Mouse (Mus musculus) limb, embryonic 11.5 days (tissue): ENCODE results near the gene Myl12a. TPM values are rescaled to one million over a fixed set of nuclear protein-coding genes. Genes with fewer than 3 reads are reported as not detected.

Experiments
- ATAC-seq: fragments of 200-750 bp; cut with Nextera tagmentation; 2 replicates; pipeline ENCODE4 v1.8.0; 2017; ENCODE audit warnings: low read depth; ENCODE audit not compliant: insufficient number of reproducible peaks, low FRiP score, low TSS enrichment
- DNase-seq: peaks from one replicate; pipeline ENCODE4 v3.0.0-alpha.2; 2015; ENCODE audit warnings: low spot score
- H3K27ac ChIP-seq: fragments of 300-500 bp; sonication (generic); replicated peaks from 2 replicates; pipeline ENCODE4 v1.5.1; 2014; ENCODE audit warnings: low read depth, mild to moderate bottlenecking, low read length
- H3K27me3 ChIP-seq: fragments of 300-500 bp; sonication (generic); 2 replicates; pipeline ENCODE4 v1.6.1; 2014; ENCODE audit warnings: mild to moderate bottlenecking, low read length, mixed read lengths; ENCODE audit not compliant: control insufficient read depth, insufficient read depth
- H3K36me3 ChIP-seq: fragments of 300-500 bp; sonication (generic); 2 replicates; pipeline ENCODE4 v1.6.1; 2014; ENCODE audit warnings: mild to moderate bottlenecking, low read length, moderate library complexity, mixed read lengths; ENCODE audit not compliant: control insufficient read depth, insufficient read depth
- H3K4me1 ChIP-seq: fragments of 300-500 bp; sonication (generic); 2 replicates; pipeline ENCODE4 v1.6.1; 2014; ENCODE audit warnings: low read length, mixed read lengths; ENCODE audit not compliant: control insufficient read depth, insufficient read depth
- H3K4me2 ChIP-seq: fragments of 300-500 bp; sonication (generic); 2 replicates; pipeline ENCODE4 v1.6.1; 2014; ENCODE audit warnings: low read depth, mild to moderate bottlenecking, moderate library complexity; ENCODE audit not compliant: severe bottlenecking
- H3K4me3 ChIP-seq: fragments of 300-500 bp; sonication (generic); 2 replicates; pipeline ENCODE4 v1.5.1; 2014; ENCODE audit warnings: low read depth, low read length
- H3K9ac ChIP-seq: fragments of 300-500 bp; sonication (generic); 2 replicates; pipeline ENCODE4 v1.6.1; 2014; ENCODE audit warnings: mild to moderate bottlenecking, low read length
- H3K9me3 ChIP-seq: fragments of 300-500 bp; sonication (generic); 2 replicates; pipeline ENCODE4 v1.6.1; 2016; ENCODE audit warnings: low read length; ENCODE audit not compliant: control insufficient read depth
- WGBS: fragments of 180-500 bp; shearing (Covaris S2); extraction: QIAGEN DNeasy Blood & Tissue Kit; methylation state at CpG from one replicate; pipeline ENCODE4 v1.1.7; 2014; 5-methylcytosine and 5-hydroxymethylcytosine counted together
- polyA plus RNA-seq: library from polyadenylated mRNA; unstranded; fragments of >200 nt; fragmentation: Nextera tagmentation; extraction: Ambion mirVana; gene quantifications from 2 replicates; pipeline ENCODE4 v1.2.1, GENCODE M21; 2014

Gene Myl12a
- polyA plus RNA-seq, 1 experiment from 2014 or later, result 577 TPM

DNA sequence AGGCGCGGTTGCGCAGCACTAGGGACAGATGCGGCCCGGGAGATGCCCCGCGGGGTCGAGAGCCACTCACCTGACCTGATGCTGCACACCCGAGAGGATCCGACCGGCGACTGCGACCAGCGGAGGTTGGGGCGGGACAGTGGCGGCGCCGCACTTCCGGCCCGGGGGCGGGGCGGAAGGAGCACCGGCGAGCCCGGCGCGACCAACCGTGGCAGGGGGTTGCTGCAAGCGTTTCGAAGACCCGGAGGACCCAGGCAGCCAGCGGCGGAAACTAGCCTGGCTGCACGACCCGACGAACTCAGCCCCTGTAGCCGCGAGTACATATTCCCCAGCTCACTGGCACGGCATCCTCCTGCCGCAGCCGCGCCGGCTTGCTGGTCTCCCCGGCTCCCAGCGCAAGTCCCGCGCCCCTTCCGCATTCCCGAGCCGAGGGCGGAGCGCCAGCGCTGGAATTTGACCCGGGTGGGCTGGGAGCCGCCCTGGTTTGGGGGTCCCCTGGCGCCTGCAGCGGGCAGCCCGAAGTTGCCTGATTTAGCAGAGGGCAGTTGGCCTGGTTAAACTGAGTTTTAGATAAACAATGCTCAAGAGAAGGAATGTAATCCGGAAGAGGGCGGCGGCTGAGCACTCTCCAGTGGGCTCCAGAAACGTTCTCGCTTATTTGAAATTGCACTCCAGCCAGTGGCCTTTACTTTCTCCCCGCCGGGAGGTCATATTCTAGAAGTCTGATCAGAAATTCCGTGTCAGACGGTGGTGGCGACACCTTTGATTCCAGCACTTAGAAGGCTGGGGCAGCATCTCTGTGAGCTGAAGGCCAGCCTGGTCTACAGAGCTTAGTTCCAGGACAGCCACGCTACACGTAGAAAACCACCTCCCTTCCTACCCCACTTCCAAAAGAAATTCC lies 12.0 kb downstream of the Myl12a start:
- H3K27me3 ChIP-seq, result no peaks in the 10 kb centered on the region

DNA sequence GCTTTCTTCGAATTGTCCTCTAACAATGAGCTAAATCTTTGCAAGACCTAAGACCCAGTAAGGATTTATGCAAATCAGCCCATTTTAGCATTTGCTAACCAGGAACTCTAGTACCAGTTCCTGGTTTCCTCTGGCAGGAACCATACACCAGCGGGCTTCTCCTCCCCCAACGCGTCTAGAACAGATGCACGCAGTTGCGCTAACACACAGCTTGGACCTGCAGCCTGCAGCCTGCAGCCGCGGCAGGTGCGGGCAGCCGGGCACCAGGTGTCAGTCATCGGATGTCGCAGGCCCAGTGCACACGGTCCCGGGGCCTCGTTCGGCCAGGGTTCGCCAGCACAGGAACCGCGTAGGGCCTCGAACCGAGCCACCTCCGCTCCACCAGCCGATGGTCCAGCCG lies 12.7 kb downstream of the Myl12a start:
- peak overlapping the region; percentile 96 for H3K4me3 ChIP-seq
- no peaks in the 10 kb centered on the region for H3K27me3 ChIP-seq
- H3K27ac ChIP-seq, result peak overlapping the region; percentile 94
- H3K4me2 ChIP-seq, result peak overlapping the region; percentile 88
- H3K9me3 ChIP-seq, result no peaks in the 10 kb centered on the region
- peaks cover 3% of the 10 kb centered on the region for H3K36me3 ChIP-seq
- peaks cover 6% of the 10 kb centered on the region; the same call in 1 of the 2 replicates for H3K4me1 ChIP-seq
- ATAC-seq (peak; percentile 50), DNase-seq (no peak)
- WGBS, result 1% methylated on average over 24 of the region's 24 CpGs
- peak overlapping the region; percentile 88 for H3K9ac ChIP-seq

More for the DNA sequence above, 12.0 kb downstream of the Myl12a start:
- no peaks in the 10 kb centered on the region for H3K9me3 ChIP-seq
- H3K27ac ChIP-seq, result peak overlapping the region; percentile 94
- H3K4me3 ChIP-seq, result peak overlapping the region; percentile 96
- H3K36me3 ChIP-seq, result peaks cover 3% of the 10 kb centered on the region
- peak; percentile 86 for ATAC-seq
- H3K4me1 ChIP-seq, result peaks cover 6% of the 10 kb centered on the region; the same call in 1 of the 2 replicates
- H3K4me2 ChIP-seq, result peak overlapping the region; percentile 88
- peak overlapping the region; percentile 88 for H3K9ac ChIP-seq
- peak; percentile 91 for DNase-seq
- under 1% methylated on average over 69 of the region's 70 CpGs for WGBS

DNA sequence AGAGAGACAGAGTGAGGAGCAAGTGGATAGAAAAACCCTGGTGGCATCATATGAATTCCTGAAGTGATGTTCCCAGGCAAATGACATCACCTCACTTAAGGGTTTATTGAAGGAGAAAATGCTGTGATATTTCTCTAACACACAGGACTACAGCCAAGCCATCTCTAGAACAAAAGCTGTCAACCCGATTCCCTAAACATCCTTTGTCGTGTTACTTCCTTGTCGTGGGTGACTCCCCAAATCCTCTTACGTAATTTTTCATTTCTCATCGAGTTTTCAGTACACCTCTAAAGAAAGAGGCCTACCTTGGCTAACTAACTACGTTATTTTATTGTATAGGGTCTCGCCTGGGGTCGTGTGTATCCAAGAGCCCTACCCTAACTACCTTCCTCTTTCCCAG lies 13.2 kb downstream of the Myl12a start:
- Histone ChIP-seq H3K4me2 (peak overlapping the region; percentile 88), H3K27ac (no peak overlapping the region), H3K9ac (peak overlapping the region; percentile 88; the same call in 1 of the 2 replicates), H3K4me3 (peak overlapping the region; percentile 96), H3K4me1 (peaks cover 6% of the 10 kb centered on the region; the same call in 1 of the 2 replicates), H3K36me3 (peaks cover 3% of the 10 kb centered on the region), H3K27me3 (no peaks in the 10 kb centered on the region), H3K9me3 (no peaks in the 10 kb centered on the region)
- 69% methylated on average over 8 of the region's 8 CpGs for WGBS
- DNase-seq (no peak), ATAC-seq (no peak)

DNA sequence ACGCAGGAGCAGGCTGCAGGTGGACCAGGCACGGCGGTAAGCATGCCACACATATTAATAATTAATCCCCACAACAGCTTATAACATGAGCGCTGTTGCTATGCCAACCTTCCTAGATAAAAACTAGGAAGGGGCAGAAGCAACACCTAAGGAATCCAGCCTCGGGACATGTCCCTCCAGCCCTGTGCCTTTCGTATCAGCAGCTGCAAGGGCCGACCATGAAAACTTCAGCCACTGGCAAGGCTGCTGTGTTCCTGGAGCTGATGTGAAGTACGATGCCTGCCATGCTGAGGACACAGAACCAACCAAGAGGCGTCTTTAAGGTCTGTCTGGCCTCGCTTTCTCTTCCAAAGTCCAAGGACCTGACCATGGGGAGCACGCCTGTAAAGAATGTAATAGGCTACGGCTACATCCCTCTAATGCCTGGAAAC lies 14.3 kb downstream of the Myl12a start:
- 95% methylated on average over 12 of the region's 12 CpGs for WGBS
- Histone ChIP-seq H3K4me2 (no peak overlapping the region), H3K27me3 (no peaks in the 10 kb centered on the region), H3K9me3 (no peaks in the 10 kb centered on the region), H3K4me3 (no peak overlapping the region), H3K36me3 (peaks cover 3% of the 10 kb centered on the region), H3K4me1 (peaks cover 6% of the 10 kb centered on the region; the same call in 1 of the 2 replicates), H3K9ac (no peak overlapping the region), H3K27ac (no peak overlapping the region)
- ATAC-seq, result no peak
- no peak for DNase-seq

DNA sequence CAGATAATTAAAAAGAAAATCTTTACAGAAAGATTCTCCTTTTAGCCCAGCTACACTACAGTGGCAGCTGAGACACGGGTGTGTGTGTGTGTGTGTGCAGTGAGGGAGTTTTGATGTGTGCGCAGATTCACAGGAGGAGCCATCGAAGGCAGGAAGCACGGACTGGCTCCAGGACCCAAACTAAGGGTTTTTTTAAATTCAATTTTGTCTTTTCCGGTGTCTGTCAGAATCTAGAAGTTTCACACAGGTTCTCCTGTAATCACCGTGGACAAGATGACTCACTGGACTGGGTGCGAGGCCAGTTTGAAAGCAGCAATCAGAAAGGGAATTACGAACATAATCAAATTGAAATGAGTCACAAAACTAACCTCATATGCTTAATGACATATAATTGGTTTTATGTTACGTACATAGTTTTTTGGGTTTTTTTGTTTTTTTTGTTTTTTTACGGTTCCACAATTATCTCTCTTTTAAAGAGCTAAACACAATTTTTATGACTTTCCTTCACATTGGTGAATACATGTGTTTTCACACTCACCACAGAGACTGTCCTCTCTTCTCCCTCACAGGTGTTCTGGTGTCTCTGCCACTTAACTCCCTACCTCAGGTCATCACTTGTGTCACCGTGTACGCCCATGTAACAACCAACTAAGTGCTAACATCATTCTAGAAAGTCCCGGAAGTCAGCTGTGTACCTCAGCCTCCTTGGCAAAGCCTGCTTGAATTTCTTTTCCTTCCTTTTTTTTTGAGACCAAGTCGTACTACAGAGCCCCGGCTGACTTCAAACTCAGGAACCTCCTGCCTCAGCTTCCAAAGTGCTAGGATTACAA lies 15.6 kb downstream of the Myl12a start:
- H3K27ac ChIP-seq, result no peak overlapping the region
- no peak overlapping the region for H3K4me2 ChIP-seq
- no peak overlapping the region for H3K4me3 ChIP-seq
- DNase-seq (no peak), ATAC-seq (no peak)
- WGBS, result 93% methylated on average over 15 of the region's 15 CpGs
- H3K4me1 ChIP-seq, result peaks cover 6% of the 10 kb centered on the region; the same call in 1 of the 2 replicates
- no peaks in the 10 kb centered on the region for H3K36me3 ChIP-seq
- no peak overlapping the region for H3K9ac ChIP-seq
- H3K9me3 ChIP-seq, result no peaks in the 10 kb centered on the region
- no peaks in the 10 kb centered on the region for H3K27me3 ChIP-seq

DNA sequence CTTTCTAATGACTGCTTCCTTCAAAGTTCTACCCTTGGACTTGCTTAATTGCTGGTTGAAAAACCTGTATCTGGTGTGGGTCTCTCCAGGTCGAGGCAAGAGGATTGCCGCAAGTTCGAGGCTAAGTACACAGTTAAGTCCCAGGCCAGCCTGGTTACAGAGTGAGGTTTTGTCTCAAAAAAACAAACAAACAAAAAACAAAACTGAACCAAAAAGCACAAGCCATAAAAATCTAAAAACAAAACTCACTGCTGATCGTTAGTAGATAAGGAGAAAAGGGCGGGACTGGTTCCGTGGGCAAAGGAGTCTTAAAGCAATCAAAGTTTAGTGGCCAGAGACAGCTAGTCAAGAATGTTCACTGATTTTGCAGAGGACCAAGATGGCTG lies 16.3 kb downstream of the Myl12a start:
- 94% methylated on average over 6 of the region's 6 CpGs for WGBS

DNA sequence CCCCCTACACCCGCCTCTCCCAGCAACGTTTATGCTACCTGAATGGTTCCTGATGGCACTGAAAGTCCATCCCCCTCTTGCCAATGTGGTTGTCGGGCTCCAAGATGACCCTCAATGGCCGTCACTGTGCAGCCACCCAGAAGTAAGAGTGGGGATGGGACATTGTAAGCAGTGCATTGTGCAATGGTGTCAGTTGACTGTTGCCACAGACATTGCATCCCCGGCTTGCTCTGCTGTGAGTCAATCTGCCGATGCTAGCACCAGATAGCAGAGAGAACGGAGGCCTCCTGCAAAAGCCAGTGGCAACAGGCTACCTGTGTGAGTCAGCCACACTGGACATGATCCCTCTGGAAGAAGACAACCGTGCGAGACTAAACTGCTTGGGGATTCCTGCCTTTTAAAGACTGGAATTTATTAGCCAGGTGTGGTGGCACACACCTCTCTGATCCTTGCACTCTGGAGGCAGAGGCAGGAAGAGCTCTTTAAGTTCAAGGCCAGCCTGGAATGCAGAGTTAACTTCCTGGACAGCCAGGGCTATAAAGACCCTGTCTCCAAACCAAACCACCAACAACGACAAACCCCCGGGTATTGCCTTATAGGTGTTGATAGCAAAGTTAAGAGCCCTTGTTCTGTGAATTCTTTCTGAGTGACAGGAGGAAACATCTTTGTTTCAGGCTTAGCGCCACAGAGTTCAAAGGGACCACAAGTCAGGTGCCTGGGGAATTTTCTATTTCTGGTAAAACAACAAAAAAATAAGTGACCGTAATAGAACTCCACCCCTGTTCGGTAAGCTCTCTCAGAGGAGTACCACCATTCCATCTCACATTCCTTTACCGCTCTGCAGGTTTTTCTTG lies 16.9 kb downstream of the Myl12a start:
- WGBS, result 87% methylated on average over 15 of the region's 15 CpGs
- H3K4me3 ChIP-seq, result no peak overlapping the region
- no peak for ATAC-seq
- H3K4me2 ChIP-seq, result no peak overlapping the region
- no peak for DNase-seq
- no peaks in the 10 kb centered on the region for H3K36me3 ChIP-seq
- no peak overlapping the region for H3K27ac ChIP-seq
- peaks cover 3% of the 10 kb centered on the region; the same call in 1 of the 2 replicates for H3K4me1 ChIP-seq
- H3K27me3 ChIP-seq, result no peaks in the 10 kb centered on the region
- no peaks in the 10 kb centered on the region for H3K9me3 ChIP-seq
- H3K9ac ChIP-seq, result no peak overlapping the region

More for the DNA sequence above, 16.3 kb downstream of the Myl12a start:
- ATAC-seq (no peak), DNase-seq (no peak)
- H3K9me3 ChIP-seq, result no peaks in the 10 kb centered on the region
- no peak overlapping the region for H3K27ac ChIP-seq
- H3K27me3 ChIP-seq, result no peaks in the 10 kb centered on the region
- H3K4me1 ChIP-seq, result peaks cover 6% of the 10 kb centered on the region; the same call in 1 of the 2 replicates
- H3K9ac ChIP-seq, result no peak overlapping the region
- no peaks in the 10 kb centered on the region for H3K36me3 ChIP-seq
- no peak overlapping the region for H3K4me3 ChIP-seq
- H3K4me2 ChIP-seq, result no peak overlapping the region
